Mouse (Mus musculus) kidney, embryonic 14.5 days (tissue): ENCODE data around the gene Kif4. TPM values are rescaled to one million over a fixed set of nuclear protein-coding genes. Genes with fewer than 3 reads are reported as not detected.

ENCODE experiments used
- ATAC-seq: fragments of 200-750 bp; cut with Nextera tagmentation; 2 replicates; pipeline ENCODE4 v1.8.0; 2017; ENCODE audit warnings: moderate number of reproducible peaks, mild to moderate bottlenecking, moderate TSS enrichment, moderate library complexity; ENCODE audit not compliant: low FRiP score, low TSS enrichment
- H3K27ac ChIP-seq: fragments of 300-500 bp; sonication (generic); 2 replicates; pipeline ENCODE4 v1.5.1; 2014; ENCODE audit warnings: low read depth, mild to moderate bottlenecking, low read length, moderate library complexity, mixed read lengths
- H3K27me3 ChIP-seq: fragments of 300-500 bp; sonication (generic); 2 replicates; pipeline ENCODE4 v1.6.1; 2014; ENCODE audit warnings: mild to moderate bottlenecking, low read length; ENCODE audit not compliant: control insufficient read depth, insufficient read depth
- H3K36me3 ChIP-seq: fragments of 300-500 bp; sonication (generic); 2 replicates; pipeline ENCODE4 v1.6.1; 2014; ENCODE audit warnings: low read length, mixed read lengths; ENCODE audit not compliant: control insufficient read depth, insufficient read depth
- H3K4me1 ChIP-seq: fragments of 300-500 bp; sonication (generic); 2 replicates; pipeline ENCODE4 v1.6.1; 2014; ENCODE audit warnings: low read length, mixed read lengths; ENCODE audit not compliant: control insufficient read depth, insufficient read depth
- H3K4me2 ChIP-seq: fragments of 300-500 bp; sonication (generic); replicated peaks from 2 replicates; pipeline ENCODE4 v1.6.1; 2014; ENCODE audit warnings: low read depth, mild to moderate bottlenecking, low read length
- H3K4me3 ChIP-seq: fragments of 300-500 bp; sonication (generic); 2 replicates; pipeline ENCODE4 v1.5.1; 2014; ENCODE audit warnings: mild to moderate bottlenecking, low read length
- H3K9ac ChIP-seq: fragments of 300-500 bp; sonication (generic); 2 replicates; pipeline ENCODE4 v1.6.1; 2014; ENCODE audit warnings: low read depth, mild to moderate bottlenecking, low read length, moderate library complexity
- H3K9me3 ChIP-seq: fragments of 300-500 bp; sonication (generic); 2 replicates; pipeline ENCODE4 v1.6.1; 2016; ENCODE audit warnings: low read length; ENCODE audit not compliant: control insufficient read depth
- WGBS: fragments of 180-500 bp; shearing (Covaris S2); extraction: QIAGEN DNeasy Blood & Tissue Kit; methylation state at CpG from one replicate; pipeline ENCODE4 v1.1.7; 2014; 5-methylcytosine and 5-hydroxymethylcytosine counted together
- polyA plus RNA-seq: library from polyadenylated mRNA; unstranded; fragments of >200 nt; fragmentation: Nextera tagmentation; extraction: Ambion mirVana; gene quantifications from 2 replicates; pipeline ENCODE4 v1.2.1, GENCODE M21; 2014

Kif4 gene
- polyA plus RNA-seq, 1 experiment from 2014 or later = 36.1 TPM

- H3K4me2 ChIP-seq = peak within 1 kb of the TSS; percentile 49
- WGBS = 27% methylated on average over 62 of the region's 62 CpGs
- H3K9ac ChIP-seq = peak within 1 kb of the TSS; percentile 79
- peak; percentile 99 for ATAC-seq
- 0 out of 2 replicates have a peak, but pooled peaks cover 6% of the 10 kb centered on the region for H3K4me1 ChIP-seq
- peaks cover 9% of the 10 kb centered on the region; the same call in 1 of the 2 replicates for H3K36me3 ChIP-seq
- peak within 1 kb of the TSS; percentile 65 for H3K4me3 ChIP-seq
- no peaks in the 10 kb centered on the region for H3K9me3 ChIP-seq
- peak within 1 kb of the TSS; percentile 82 for H3K27ac ChIP-seq
- H3K27me3 ChIP-seq = no peaks in the 10 kb centered on the region
Measured at GRCm38 (mm10) chrX:100625802-100626793, 561 bp downstream of the Kif4 start, which contains the start of gene Pdzd11. TSS of gene Pdzd11 (minus strand) at chrX:100626568.

GRCm38 (mm10) chrX:100629076-100629475, 3.5 kb downstream of the Kif4 start:
- Histone ChIP-seq H3K4me3 (no peak overlapping the region), H3K27ac (no peak overlapping the region), H3K36me3 (no peaks in the 10 kb centered on the region), H3K9me3 (no peaks in the 10 kb centered on the region), H3K4me2 (no peak overlapping the region), H3K4me1 (0 out of 2 replicates have a peak, but pooled peaks cover 6% of the 10 kb centered on the region), H3K27me3 (no peaks in the 10 kb centered on the region), H3K9ac (no peak overlapping the region)
- ATAC-seq = no peak
- 94% methylated on average over 2 of the region's 2 CpGs for WGBS

GRCm38 (mm10) chrX:100638477-100638876, 12.9 kb downstream of the Kif4 start:
- Histone ChIP-seq H3K4me2 (no peak overlapping the region), H3K4me3 (no peak overlapping the region), H3K4me1 (no peaks in the 10 kb centered on the region), H3K9me3 (no peaks in the 10 kb centered on the region), H3K27ac (no peak overlapping the region), H3K36me3 (peaks cover 21% of the 10 kb centered on the region; the same call in 1 of the 2 replicates), H3K9ac (no peak overlapping the region), H3K27me3 (no peaks in the 10 kb centered on the region)
- no peak for ATAC-seq
- 88% methylated on average over 8 of the region's 8 CpGs for WGBS

GRCm38 (mm10) chrX:100652848-100653247, 27.3 kb downstream of the Kif4 start:
- Histone ChIP-seq H3K27ac (no peak overlapping the region), H3K4me2 (no peak overlapping the region), H3K9ac (no peak overlapping the region), H3K9me3 (no peaks in the 10 kb centered on the region), H3K36me3 (no peaks in the 10 kb centered on the region; the same call in 1 of the 2 replicates), H3K4me3 (no peak overlapping the region), H3K4me1 (no peaks in the 10 kb centered on the region), H3K27me3 (no peaks in the 10 kb centered on the region)
- ATAC-seq = no peak

GRCm38 (mm10) chrX:100664825-100665224, 39.3 kb downstream of the Kif4 start:
- H3K4me3 ChIP-seq = no peak overlapping the region
- H3K4me2 ChIP-seq = no peak overlapping the region
- H3K36me3 ChIP-seq = peaks cover 7% of the 10 kb centered on the region; the same call in 1 of the 2 replicates
- no peak for ATAC-seq
- WGBS = 90% methylated on average over 2 of the region's 2 CpGs
- no peak overlapping the region for H3K27ac ChIP-seq
- H3K27me3 ChIP-seq = no peaks in the 10 kb centered on the region
- H3K4me1 ChIP-seq = no peaks in the 10 kb centered on the region
- H3K9me3 ChIP-seq = no peaks in the 10 kb centered on the region
- no peak overlapping the region for H3K9ac ChIP-seq

- no peaks in the 10 kb centered on the region for H3K9me3 ChIP-seq
- no peak for ATAC-seq
- 86% methylated on average over 3 of the region's 3 CpGs for WGBS
- H3K9ac ChIP-seq = no peak overlapping the region
- H3K4me2 ChIP-seq = no peak overlapping the region
- H3K27me3 ChIP-seq = no peaks in the 10 kb centered on the region
- no peak overlapping the region for H3K4me3 ChIP-seq
- no peak overlapping the region for H3K27ac ChIP-seq
- H3K4me1 ChIP-seq = no peaks in the 10 kb centered on the region
- H3K36me3 ChIP-seq = peaks cover 15% of the 10 kb centered on the region; the same call in 1 of the 2 replicates
Measured at GRCm38 (mm10) chrX:100678204-100678603, 52.7 kb downstream of the Kif4 start.

- Histone ChIP-seq H3K4me3 (no peak overlapping the region), H3K4me2 (no peak overlapping the region), H3K4me1 (no peaks in the 10 kb centered on the region), H3K27me3 (no peaks in the 10 kb centered on the region), H3K36me3 (peaks cover 5% of the 10 kb centered on the region; the same call in 1 of the 2 replicates), H3K27ac (no peak overlapping the region), H3K9me3 (no peaks in the 10 kb centered on the region), H3K9ac (no peak overlapping the region)
- 58% methylated on average over 3 of the region's 3 CpGs for WGBS
- ATAC-seq = no peak
Measured at GRCm38 (mm10) chrX:100686527-100686926, 61.0 kb downstream of the Kif4 start.

- H3K9ac ChIP-seq = no peak overlapping the region
- H3K9me3 ChIP-seq = no peaks in the 10 kb centered on the region
- 69% methylated on average over 6 of the region's 6 CpGs for WGBS
- no peaks in the 10 kb centered on the region for H3K27me3 ChIP-seq
- peaks cover 7% of the 10 kb centered on the region; the same call in 1 of the 2 replicates for H3K36me3 ChIP-seq
- no peak for ATAC-seq
- H3K4me3 ChIP-seq = no peak overlapping the region
- no peaks in the 10 kb centered on the region for H3K4me1 ChIP-seq
- H3K4me2 ChIP-seq = no peak overlapping the region
- no peak overlapping the region for H3K27ac ChIP-seq
Measured at GRCm38 (mm10) chrX:100687360-100688032, 62.0 kb downstream of the Kif4 start.

GRCm38 (mm10) chrX:100688033-100688370, 62.5 kb downstream of the Kif4 start:
- no peak overlapping the region for H3K4me3 ChIP-seq
- no peaks in the 10 kb centered on the region for H3K4me1 ChIP-seq
- no peak overlapping the region for H3K4me2 ChIP-seq
- no peak overlapping the region for H3K9ac ChIP-seq
- no peak for ATAC-seq
- WGBS = 59% methylated on average over 5 of the region's 5 CpGs
- no peaks in the 10 kb centered on the region for H3K9me3 ChIP-seq
- no peak overlapping the region for H3K27ac ChIP-seq
- H3K36me3 ChIP-seq = peaks cover 7% of the 10 kb centered on the region; the same call in 1 of the 2 replicates
- H3K27me3 ChIP-seq = no peaks in the 10 kb centered on the region
